Mouse (Mus musculus) CH12.LX (cell line): Measurements from ENCODE around the gene Pi16. TPM values are rescaled to one million over a fixed set of nuclear protein-coding genes. Genes with fewer than 3 reads are reported as not detected.

Experiments used
- DNase-seq: peaks from one replicate; pipeline ENCODE4 v3.0.0-alpha.2; 2013; ENCODE audit errors: extremely low read depth
- H3K27ac ChIP-seq: 2 replicates; pipeline ENCODE4 v1.5.1; 2012; ENCODE audit warnings: low read depth, mild to moderate bottlenecking, control low read depth, moderate library complexity; ENCODE audit not compliant: insufficient read depth
- H3K27me3 ChIP-seq: replicated peaks from 2 replicates; pipeline ENCODE3; 2012; ENCODE audit warnings: inconsistent platforms
- H3K36me3 ChIP-seq, 2 experiments: replicated peaks in 1 of 2; 2 replicates each; pipeline versions ENCODE3 to v1.6.1; 2012; ENCODE audit warnings: inconsistent platforms in 1 of 2, low read length in 1 of 2, mild to moderate bottlenecking in 1 of 2, mixed read lengths in 1 of 2, moderate library complexity in 1 of 2; ENCODE audit not compliant: control insufficient read depth in 1 of 2, insufficient read depth in 1 of 2
- H3K4me1 ChIP-seq, 2 experiments: 2 replicates each; pipeline ENCODE4 v1.6.1; 2012; ENCODE audit warnings: inconsistent platforms in 1 of 2, moderate library complexity in 1 of 2; ENCODE audit not compliant: insufficient read depth in 2 of 2, control insufficient read depth in 1 of 2
- H3K4me2 ChIP-seq: 2 replicates; pipeline ENCODE4 v1.6.1; 2012; ENCODE audit warnings: low read depth, mild to moderate bottlenecking, control low read depth; ENCODE audit not compliant: poor library complexity, insufficient read depth, severe bottlenecking
- H3K4me3 ChIP-seq, 3 experiments: fragments of 150-350 bp in 1 of 3; sonication (generic) in 1 of 3; replicated peaks in 1 of 3; 2 replicates each; pipeline versions ENCODE3 to v1.5.1; 2011 to 2012; ENCODE audit warnings: low read depth in 2 of 3, low read length in 2 of 3, mild to moderate bottlenecking in 2 of 3, moderate library complexity in 2 of 3, control low read depth in 1 of 3, improper control_type of control experiment in 1 of 3, inconsistent platforms in 1 of 3, mixed read lengths in 1 of 3; ENCODE audit not compliant: poor library complexity in 1 of 3
- H3K79me2 ChIP-seq: replicated peaks from 2 replicates; pipeline ENCODE4 v1.6.1; 2012; ENCODE audit warnings: mild to moderate bottlenecking, moderate library complexity; ENCODE audit not compliant: control insufficient read depth, poor library complexity, insufficient read depth, severe bottlenecking; ENCODE audit errors: extremely low read depth
- H3K9ac ChIP-seq: 2 replicates; pipeline ENCODE4 v1.6.1; 2012; ENCODE audit warnings: low read depth, mild to moderate bottlenecking, control low read depth, moderate library complexity; ENCODE audit not compliant: insufficient read depth
- H3K9me3 ChIP-seq: replicated peaks from 2 replicates; pipeline ENCODE3; 2012; ENCODE audit warnings: low read length, inconsistent platforms, mixed read lengths
- BHLHE40 ChIP-seq: IDR thresholded peaks from 2 replicates; pipeline ENCODE4 v1.6.1; 2011; ENCODE audit warnings: mild to moderate bottlenecking, low read depth, low read length, improper control_type of control experiment
- CHD2 ChIP-seq: IDR thresholded peaks from 2 replicates; pipeline ENCODE4 v1.6.1; 2011; ENCODE audit warnings: low read length, improper control_type of control experiment
- JUND ChIP-seq: conservative IDR thresholded peaks from 2 replicates; pipeline ENCODE4 v1.6.1; 2011; ENCODE audit warnings: low read depth, low read length, improper control_type of control experiment
- SMC3 ChIP-seq: IDR thresholded peaks from 2 replicates; pipeline ENCODE4 v1.6.1; 2011; ENCODE audit warnings: low read depth, low read length, improper control_type of control experiment
- ZNF384 ChIP-seq: IDR thresholded peaks from 2 replicates; pipeline ENCODE4 v1.6.1; 2012; ENCODE audit warnings: low read depth, low read length, improper control_type of control experiment, inconsistent platforms
- dilution Hi-C: fragments of 300-500 bp; cut with MboI; formaldehyde crosslinking; loops from 2 replicates; pipeline ENCODE4 v1.14.3; 2020; ENCODE audit warnings: low sequenced_read_pairs; ENCODE audit not compliant: extremely low pct_unique_long_range_greater_than_20kb, extremely low pct_ligation_motif_present
- in situ Hi-C: fragments of 300-500 bp; cut with MboI; formaldehyde crosslinking; loops from 3 replicates; pipeline ENCODE4 v1.14.3; 2019; ENCODE audit warnings: low sequenced_read_pairs, low pct_ligation_motif_present, low pct_unique_long_range_greater_than_20kb, mixed read lengths
- polyA plus RNA-seq: library from polyadenylated mRNA; unstranded; fragments of >175 nt; gene quantifications from 2 replicates; pipeline ENCODE4 v1.2.1, GENCODE M21; 2012; ENCODE audit warnings: low read depth; ENCODE audit not compliant: insufficient read length
- total RNA-seq, 2 experiments: library from RNA; depleted of rRNA; stranded (reverse); fragments of 300-350 nt in 1 of 2; fragments of >200 nt in 1 of 2; gene quantifications; 2 replicates each; pipeline ENCODE4 v1.2.3; 2012 to 2014

The Pi16 gene
- total and polyA plus RNA-seq, 3 experiments = 0.13 TPM; not detected in 2

DNA sequence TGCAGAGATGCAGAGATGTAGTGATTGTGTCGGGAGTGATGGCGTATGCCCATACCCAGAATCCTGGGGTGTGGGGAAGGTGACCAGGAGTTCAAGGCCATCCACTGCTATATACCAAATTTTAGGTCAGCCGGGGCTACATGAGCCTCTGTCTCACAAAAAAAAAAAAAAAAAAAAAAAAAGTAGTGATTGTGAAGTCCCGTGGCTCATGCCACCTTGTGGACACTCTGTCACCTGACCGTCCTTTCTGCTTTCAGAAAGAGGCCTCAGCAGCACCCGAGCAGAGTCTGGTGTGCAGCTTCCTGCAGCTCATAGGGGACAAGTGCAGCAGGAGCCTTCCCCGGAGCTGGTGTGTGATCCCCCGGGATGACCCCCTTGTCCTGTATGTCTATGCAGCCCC lies 60.6 kb downstream of the Pi16 start:
- no peaks in the 10 kb centered on the region for H3K27me3 ChIP-seq
- no peaks in the 10 kb centered on the region for H3K9me3 ChIP-seq
- in situ Hi-C loops = no loop called here
- peaks cover 21 to 66% of the 10 kb centered on the region in 2 experiments for H3K36me3 ChIP-seq
- peaks cover 16 to 41% of the 10 kb centered on the region in 2 experiments for H3K4me1 ChIP-seq
- H3K9ac ChIP-seq = no peak overlapping the region
- dilution Hi-C loops = no loop called here
- H3K4me2 ChIP-seq = no peak overlapping the region
- no peak overlapping the region for H3K27ac ChIP-seq
- TF ChIP-seq SMC3 (peak; percentile 22; the same call in 1 of the 2 replicates), BHLHE40 (peak; percentile 46; the same call in 1 of the 2 replicates), CHD2 (no peak), ZNF384 (peak; percentile 94), JUND (no peak)
- no peak for DNase-seq
- H3K79me2 ChIP-seq = no peaks in the 10 kb centered on the region
- no peak overlapping the region for H3K4me3 ChIP-seq

Other genes starting within 250 kb of the Pi16 start
- gene Cdkn1a, start 226.7 kb upstream of the Pi16 start, total RNA-seq (2012; rRNA removed) = 25.3 and 37.5 TPM in 2 replicates
- gene Cdkn1a, start 226.7 kb upstream of the Pi16 start, total RNA-seq (2014; rRNA removed) = 9.1 and 10.6 TPM in 2 replicates
- gene Cdkn1a, start 226.7 kb upstream of the Pi16 start, polyA plus RNA-seq = 55.0 and 59.1 TPM in 2 replicates
- gene Rab44, start 203.5 kb upstream of the Pi16 start, total RNA-seq (2012; rRNA removed) = 0.17 and 0.34 TPM in 2 replicates
- gene Rab44, start 203.5 kb upstream of the Pi16 start, total RNA-seq (2014; rRNA removed) = 0.12 TPM in 1 of 2 replicates, not detected in the other
- gene Rab44, start 203.5 kb upstream of the Pi16 start, polyA plus RNA-seq = 0.30 TPM in 1 of 2 replicates, not detected in the other
- 0.50 and 1.3 TPM in 2 replicates for gene Cpne5, start 79.5 kb upstream of the Pi16 start, total RNA-seq (2012; rRNA removed)
- gene Cpne5, start 79.5 kb upstream of the Pi16 start, total RNA-seq (2014; rRNA removed) = 0.68 and 0.74 TPM in 2 replicates
- 1.4 and 1.9 TPM in 2 replicates for gene Cpne5, start 79.5 kb upstream of the Pi16 start, polyA plus RNA-seq
- 97.2 and 123 TPM in 2 replicates for gene Ppil1, start 53.5 kb upstream of the Pi16 start, total RNA-seq (2012; rRNA removed)
- 135 and 143 TPM in 2 replicates for gene Ppil1, start 53.5 kb upstream of the Pi16 start, total RNA-seq (2014; rRNA removed)
- 107 and 110 TPM in 2 replicates for gene Ppil1, start 53.5 kb upstream of the Pi16 start, polyA plus RNA-seq
- 69.1 and 75.1 TPM in 2 replicates for gene BC004004, start 48.9 kb upstream of the Pi16 start, total RNA-seq (2012; rRNA removed)
- 86.1 and 89.1 TPM in 2 replicates for gene BC004004, start 48.9 kb upstream of the Pi16 start, total RNA-seq (2014; rRNA removed)
- gene BC004004, start 48.9 kb upstream of the Pi16 start, polyA plus RNA-seq = 60.4 and 67.9 TPM in 2 replicates
- gene Mtch1, start 30.3 kb downstream of the Pi16 start, total RNA-seq (2012; rRNA removed) = 139 and 143 TPM in 2 replicates
- gene Mtch1, start 30.3 kb downstream of the Pi16 start, total RNA-seq (2014; rRNA removed) = 56.8 and 66.1 TPM in 2 replicates
- gene Mtch1, start 30.3 kb downstream of the Pi16 start, polyA plus RNA-seq = 102 and 110 TPM in 2 replicates
- gene Fgd2, start 43.2 kb downstream of the Pi16 start, total RNA-seq (2012; rRNA removed) = 48.3 and 67.6 TPM in 2 replicates
- gene Fgd2, start 43.2 kb downstream of the Pi16 start, total RNA-seq (2014; rRNA removed) = 41.7 and 41.9 TPM in 2 replicates
- 49.2 and 54.4 TPM in 2 replicates for gene Fgd2, start 43.2 kb downstream of the Pi16 start, polyA plus RNA-seq
- gene Pim1, start 173.1 kb downstream of the Pi16 start, total RNA-seq (2012; rRNA removed) = 141 and 178 TPM in 2 replicates
- gene Pim1, start 173.1 kb downstream of the Pi16 start, total RNA-seq (2014; rRNA removed) = 72.7 and 75.8 TPM in 2 replicates
- gene Pim1, start 173.1 kb downstream of the Pi16 start, polyA plus RNA-seq = 121 and 133 TPM in 2 replicates
- gene Gm17657, start 232.0 kb downstream of the Pi16 start, total RNA-seq (2012; rRNA removed) = 0.21 and 0.50 TPM in 2 replicates
- not detected in 2 replicates for gene Gm17657, start 232.0 kb downstream of the Pi16 start, total RNA-seq (2014; rRNA removed)
- 0.16 and 0.20 TPM in 2 replicates for gene Gm17657, start 232.0 kb downstream of the Pi16 start, polyA plus RNA-seq
- 6.6 and 7.3 TPM in 2 replicates for gene Tbc1d22b, start 232.1 kb downstream of the Pi16 start, total RNA-seq (2012; rRNA removed)
- gene Tbc1d22b, start 232.1 kb downstream of the Pi16 start, total RNA-seq (2014; rRNA removed) = 3.1 and 3.8 TPM in 2 replicates
- 13.4 and 17.3 TPM in 2 replicates for gene Tbc1d22b, start 232.1 kb downstream of the Pi16 start, polyA plus RNA-seq
- 0.76 and 0.97 TPM in 2 replicates for gene Tmem217, start 234.7 kb downstream of the Pi16 start, total RNA-seq (2012; rRNA removed)
- gene Tmem217, start 234.7 kb downstream of the Pi16 start, total RNA-seq (2014; rRNA removed) = not detected in 2 replicates
- gene Tmem217, start 234.7 kb downstream of the Pi16 start, polyA plus RNA-seq = 0.26 TPM in 1 of 2 replicates, not detected in the other